Mouse (Mus musculus): ENCODE data around the gene Ccdc113. TPM values are rescaled to one million over a fixed set of nuclear protein-coding genes. Genes with fewer than 3 reads are reported as not detected.

Ccdc113 gene
- polyA plus RNA-seq (2012; rRNA removed): 0.22 TPM in 1 of 2 replicates, not detected in the other

- H3K4me3 ChIP-seq (ENCODE audit: control insufficient read depth, insufficient read depth, low read length): peak within 1 kb of the TSS; percentile 19; the same call in 1 of the 2 replicates
- 11% methylated on average over 33 of the region's 33 CpGs for WGBS
- no peaks in the 10 kb centered on the region for H3K27me3 ChIP-seq (ENCODE audit: control insufficient read depth, insufficient read depth, low read length)
- H3K36me3 ChIP-seq (ENCODE audit: control insufficient read depth, insufficient read depth, low read length): no peaks in the 10 kb centered on the region
- peaks cover 5% of the 10 kb centered on the region; the same call in 1 of the 2 replicates for H3K4me1 ChIP-seq (replicated peaks; ENCODE audit: control insufficient read depth, insufficient read depth, low read length)
- DNase-seq: peak; percentile 19
- H3K27ac ChIP-seq (ENCODE audit: control insufficient read depth, insufficient read depth, low read length): no peak within 1 kb of the TSS
- TF ChIP-seq CTCF (IDR thresholded peaks at IDR 0.05; ENCODE audit: borderline replicate concordance, control insufficient read depth, extremely low read depth, insufficient read depth, low read length, poor library complexity) (no peak), POLR2A (IDR thresholded peaks at IDR 0.05; ENCODE audit: control insufficient read depth, extremely low read depth, insufficient read depth, low read length, poor library complexity) (no peak)
These were observed at the start of gene Ccdc113 for GRCm38 (mm10) chr8:95533584-95534387. Ccdc113 (plus strand) TSS chr8:95534085.

GRCm38 (mm10) chr8:95487800-95488697 is 45.8 kb upstream of the Ccdc113 start:
- peaks cover 23% of the 10 kb centered on the region; the same call in 1 of the 2 replicates for H3K36me3 ChIP-seq (ENCODE audit: control insufficient read depth, insufficient read depth, low read length)
- peak; percentile 13 for DNase-seq
- peaks cover 7% of the 10 kb centered on the region for H3K4me1 ChIP-seq (replicated peaks; ENCODE audit: control insufficient read depth, insufficient read depth, low read length)
- H3K27me3 ChIP-seq (ENCODE audit: control insufficient read depth, insufficient read depth, low read length): no peaks in the 10 kb centered on the region
- H3K4me3 ChIP-seq (ENCODE audit: control insufficient read depth, insufficient read depth, low read length): peak overlapping the region; percentile 69
- TF ChIP-seq CTCF (IDR thresholded peaks at IDR 0.05; ENCODE audit: borderline replicate concordance, control insufficient read depth, extremely low read depth, insufficient read depth, low read length, poor library complexity) (no peak), POLR2A (IDR thresholded peaks at IDR 0.05; ENCODE audit: control insufficient read depth, extremely low read depth, insufficient read depth, low read length, poor library complexity) (no peak)
- no peak overlapping the region for H3K27ac ChIP-seq (ENCODE audit: control insufficient read depth, insufficient read depth, low read length)
- WGBS: 11% methylated on average over 86 of the region's 95 CpGs

GRCm38 (mm10) chr8:95488698-95489332 is 45.1 kb upstream of the Ccdc113 start:
- H3K4me1 ChIP-seq (replicated peaks; ENCODE audit: control insufficient read depth, insufficient read depth, low read length): peaks cover 7% of the 10 kb centered on the region
- peaks cover 18% of the 10 kb centered on the region; the same call in 1 of the 2 replicates for H3K36me3 ChIP-seq (ENCODE audit: control insufficient read depth, insufficient read depth, low read length)
- peak; percentile 86 for DNase-seq
- no peaks in the 10 kb centered on the region for H3K27me3 ChIP-seq (ENCODE audit: control insufficient read depth, insufficient read depth, low read length)
- H3K27ac ChIP-seq (ENCODE audit: control insufficient read depth, insufficient read depth, low read length): no peak overlapping the region
- 6% methylated on average over 18 of the region's 42 CpGs for WGBS
- peak overlapping the region; percentile 69 for H3K4me3 ChIP-seq (ENCODE audit: control insufficient read depth, insufficient read depth, low read length)
- TF ChIP-seq CTCF (IDR thresholded peaks at IDR 0.05; ENCODE audit: borderline replicate concordance, control insufficient read depth, extremely low read depth, insufficient read depth, low read length, poor library complexity) (peak; percentile 93), POLR2A (IDR thresholded peaks at IDR 0.05; ENCODE audit: control insufficient read depth, extremely low read depth, insufficient read depth, low read length, poor library complexity) (no peak)

- Histone ChIP-seq H3K4me1 (replicated peaks; ENCODE audit: control insufficient read depth, insufficient read depth, low read length) (peaks cover 7% of the 10 kb centered on the region), H3K4me3 (ENCODE audit: control insufficient read depth, insufficient read depth, low read length) (peak within 1 kb of the TSS; percentile 69), H3K27me3 (ENCODE audit: control insufficient read depth, insufficient read depth, low read length) (no peaks in the 10 kb centered on the region), H3K36me3 (ENCODE audit: control insufficient read depth, insufficient read depth, low read length) (peaks cover 13% of the 10 kb centered on the region; the same call in 1 of the 2 replicates), H3K27ac (ENCODE audit: control insufficient read depth, insufficient read depth, low read length) (no peak within 1 kb of the TSS)
- no peak for DNase-seq
- WGBS: 96% methylated on average over 5 of the region's 5 CpGs
- no peak for TF ChIP-seq POLR2A (IDR thresholded peaks at IDR 0.05; ENCODE audit: control insufficient read depth, extremely low read depth, insufficient read depth, low read length, poor library complexity)
- no peak for TF ChIP-seq CTCF (IDR thresholded peaks at IDR 0.05; ENCODE audit: borderline replicate concordance, control insufficient read depth, extremely low read depth, insufficient read depth, low read length, poor library complexity)
These were observed 43.9 kb upstream of the Ccdc113 start, which contains the start of gene Csnk2a2 for GRCm38 (mm10) chr8:95490006-95490405. Csnk2a2 (minus strand) TSS chr8:95490039.

- DNase-seq: no peak
- Histone ChIP-seq H3K4me3 (ENCODE audit: control insufficient read depth, insufficient read depth, low read length) (no peak overlapping the region), H3K4me1 (replicated peaks; ENCODE audit: control insufficient read depth, insufficient read depth, low read length) (peaks cover 7% of the 10 kb centered on the region), H3K27ac (ENCODE audit: control insufficient read depth, insufficient read depth, low read length) (no peak overlapping the region), H3K27me3 (ENCODE audit: control insufficient read depth, insufficient read depth, low read length) (no peaks in the 10 kb centered on the region), H3K36me3 (ENCODE audit: control insufficient read depth, insufficient read depth, low read length) (no peaks in the 10 kb centered on the region)
- 73% methylated on average over 4 of the region's 4 CpGs for WGBS
- TF ChIP-seq CTCF (IDR thresholded peaks at IDR 0.05; ENCODE audit: borderline replicate concordance, control insufficient read depth, extremely low read depth, insufficient read depth, low read length, poor library complexity) (no peak), POLR2A (IDR thresholded peaks at IDR 0.05; ENCODE audit: control insufficient read depth, extremely low read depth, insufficient read depth, low read length, poor library complexity) (no peak)
These were observed 41.8 kb upstream of the Ccdc113 start for GRCm38 (mm10) chr8:95492057-95492456.
